Mouse (Mus musculus) C2C12 (cell line): ENCODE measurements around the gene Sorl1.

Source experiments
- CEBPB ChIP-seq: IDR thresholded peaks from one replicate; pipeline ENCODE4 v1.6.1; 2011; ENCODE audit warnings: low read depth, mild to moderate bottlenecking, control low read depth, moderate library complexity
- CTCF ChIP-seq: IDR thresholded peaks from one replicate; pipeline ENCODE4 v1.5.1; 2011; ENCODE audit not compliant: control insufficient read depth, insufficient read depth, insufficient read length
- FOSL1 ChIP-seq: IDR thresholded peaks from one replicate; pipeline ENCODE4 v1.8.0; 2011; ENCODE audit warnings: mild to moderate bottlenecking, low read length; ENCODE audit not compliant: poor library complexity, insufficient read depth, severe bottlenecking
- MAX ChIP-seq: IDR thresholded peaks from one replicate; pipeline ENCODE4 v1.6.1; 2011; ENCODE audit warnings: mild to moderate bottlenecking, control low read depth
- MYOD1 ChIP-seq: IDR thresholded peaks from one replicate; pipeline ENCODE4 v1.6.1; 2011; ENCODE audit warnings: low read depth; ENCODE audit not compliant: control insufficient read depth, insufficient read length
- MYOG ChIP-seq: IDR thresholded peaks from one replicate; pipeline ENCODE4 v1.6.1; 2011; ENCODE audit not compliant: control insufficient read depth, insufficient read length; ENCODE audit errors: extremely low read depth
- USF1 ChIP-seq: IDR thresholded peaks from one replicate; pipeline ENCODE4 v1.6.1; 2011; ENCODE audit warnings: low read depth, mild to moderate bottlenecking, control low read depth, moderate library complexity

GRCm38 (mm10) chr9:42125262-42125982 lies 1.3 kb upstream of the Sorl1 start:
- TF ChIP-seq CTCF (no peak), MAX (no peak), USF1 (no peak), MYOD1 (no peak), CEBPB (no peak), FOSL1 (no peak), MYOG (no peak)
